Mouse (Mus musculus) forebrain, embryonic 13.5 days (tissue): ENCODE measurements around the gene Celf2. TPM values are rescaled to one million over a fixed set of nuclear protein-coding genes. Genes with fewer than 3 reads are reported as not detected.

Experiments
- ATAC-seq: fragments of 200-750 bp; cut with Nextera tagmentation; 2 replicates; pipeline ENCODE4 v1.8.0; 2017
- H3K27ac ChIP-seq: fragments of 300-500 bp; sonication (generic); 2 replicates; pipeline ENCODE4 v1.5.1; 2015; ENCODE audit warnings: inconsistent platforms, mild to moderate bottlenecking, moderate library complexity
- H3K27me3 ChIP-seq: fragments of 300-500 bp; sonication (generic); 2 replicates; pipeline ENCODE4 v1.6.1; 2015; ENCODE audit warnings: mild to moderate bottlenecking, inconsistent platforms
- H3K36me3 ChIP-seq: fragments of 300-500 bp; sonication (generic); 2 replicates; pipeline ENCODE4 v1.6.1; 2015; ENCODE audit warnings: mild to moderate bottlenecking, inconsistent platforms; ENCODE audit not compliant: poor library complexity, severe bottlenecking
- H3K4me1 ChIP-seq: fragments of 300-500 bp; sonication (generic); 2 replicates; pipeline ENCODE4 v1.6.1; 2015; ENCODE audit warnings: inconsistent platforms
- H3K4me2 ChIP-seq: fragments of 300-500 bp; sonication (generic); 2 replicates; pipeline ENCODE4 v1.6.1; 2015; ENCODE audit warnings: inconsistent platforms, mild to moderate bottlenecking, moderate library complexity
- H3K4me3 ChIP-seq: fragments of 300-500 bp; sonication (generic); 2 replicates; pipeline ENCODE4 v1.5.1; 2015; ENCODE audit warnings: mild to moderate bottlenecking, inconsistent platforms
- H3K9ac ChIP-seq: fragments of 300-500 bp; sonication (generic); 2 replicates; pipeline ENCODE4 v1.6.1; 2015; ENCODE audit warnings: mild to moderate bottlenecking, inconsistent platforms
- H3K9me3 ChIP-seq: fragments of 300-500 bp; sonication (generic); replicated peaks from 2 replicates; pipeline ENCODE4 v1.6.1; 2016; ENCODE audit warnings: inconsistent platforms
- WGBS: fragments of 180-500 bp; shearing (Covaris S2); methylation state at CpG from one replicate; pipeline ENCODE4 v1.1.7; 2015; 5-methylcytosine and 5-hydroxymethylcytosine counted together
- polyA plus RNA-seq: library from polyadenylated mRNA; unstranded; fragments of >200 nt; fragmentation: Nextera tagmentation; extraction: Ambion mirVana; gene quantifications from 2 replicates; pipeline ENCODE4 v1.2.1, GENCODE M21; 2015

Celf2 gene
- polyA plus RNA-seq, 1 experiment from 2014 or later: 226 TPM

DNA sequence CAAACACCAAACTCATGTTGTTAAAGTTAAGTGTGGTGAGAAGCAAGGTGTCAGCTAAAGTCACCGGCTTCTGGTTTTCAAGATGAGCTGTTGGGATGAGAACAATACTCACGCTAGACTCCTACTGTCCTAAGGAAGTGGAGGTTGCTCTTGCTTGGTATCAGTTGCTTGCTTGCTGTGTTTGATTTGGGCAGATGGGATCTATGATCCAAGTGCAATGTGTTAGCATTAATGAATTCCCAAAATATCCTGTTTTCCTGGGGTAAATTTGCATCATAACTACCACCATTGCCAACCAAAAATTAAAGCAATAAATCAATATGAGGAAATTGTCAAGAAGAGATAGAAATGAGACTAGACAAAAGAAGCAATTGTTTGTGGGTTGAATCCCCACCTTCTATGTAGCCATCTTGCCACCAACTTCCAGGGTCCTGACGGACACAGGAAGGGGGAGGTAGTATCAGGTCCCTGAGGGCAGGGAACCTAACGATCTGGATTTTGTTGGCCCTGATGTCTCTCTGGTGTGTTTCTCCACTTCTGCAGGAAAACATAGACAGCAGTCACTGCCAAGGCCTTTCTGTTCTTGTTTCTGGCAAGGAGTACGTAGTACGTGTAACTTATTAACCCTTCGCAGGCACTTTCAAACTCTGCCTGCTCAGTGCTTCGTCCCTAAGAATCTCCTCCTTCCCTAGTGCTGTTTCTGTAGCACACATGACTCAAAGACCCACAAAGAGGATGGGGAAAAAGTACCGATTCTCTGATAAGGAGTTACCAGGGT, 563.5 kb downstream of the Celf2 start:
- WGBS: 77% methylated on average over 9 of the region's 9 CpGs
- Histone ChIP-seq H3K27me3 (no peaks in the 10 kb centered on the region), H3K36me3 (no peaks in the 10 kb centered on the region), H3K9me3 (no peaks in the 10 kb centered on the region), H3K9ac (no peak overlapping the region), H3K4me1 (peaks cover 17% of the 10 kb centered on the region), H3K4me2 (no peak overlapping the region), H3K27ac (no peak overlapping the region), H3K4me3 (no peak overlapping the region)
- no peak for ATAC-seq

GRCm38 (mm10) chr2:6943651-6944050, 565.7 kb downstream of the Celf2 start:
- 79% methylated on average over 8 of the region's 8 CpGs for WGBS

DNA sequence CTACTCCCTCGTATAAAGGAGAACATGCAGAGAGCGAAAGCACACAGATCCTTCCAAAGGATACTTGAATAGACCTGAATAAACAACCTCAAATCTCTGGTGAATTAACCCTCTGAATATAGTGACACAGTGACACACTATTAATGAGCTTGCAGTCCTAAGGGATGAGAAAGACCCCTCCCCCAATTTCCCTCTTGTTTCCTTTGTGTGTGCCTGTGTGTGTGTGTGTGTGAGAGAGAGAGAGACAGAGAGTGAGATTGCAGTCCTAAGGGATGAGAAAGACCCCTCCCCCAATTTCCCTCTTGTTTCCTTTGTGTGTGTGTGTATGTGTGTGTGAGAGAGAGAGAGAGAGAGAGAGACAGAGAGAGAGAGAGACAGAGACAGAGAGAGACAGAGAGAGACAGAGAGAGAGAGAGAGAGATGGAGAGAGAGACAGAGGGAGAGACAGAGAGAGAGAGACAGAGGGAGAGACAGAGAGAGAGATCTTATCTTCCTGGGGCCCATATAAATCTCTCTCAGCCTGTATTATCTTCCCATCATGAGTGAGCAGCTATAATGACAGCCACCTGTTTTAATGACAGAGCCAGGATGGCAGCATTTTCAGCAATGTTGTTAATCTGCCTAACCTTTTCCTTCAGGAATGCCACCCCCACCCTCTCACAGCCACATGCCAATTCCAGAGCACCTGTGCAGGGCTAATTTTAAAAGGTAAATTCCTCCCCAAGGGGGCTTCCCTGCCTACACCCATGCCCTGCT, 566.5 kb downstream of the Celf2 start:
- no peaks in the 10 kb centered on the region for H3K36me3 ChIP-seq
- no peak overlapping the region for H3K4me3 ChIP-seq
- H3K27ac ChIP-seq: peak overlapping the region; percentile 19; the same call in 1 of the 2 replicates
- H3K9ac ChIP-seq: no peak overlapping the region
- no peaks in the 10 kb centered on the region for H3K27me3 ChIP-seq
- WGBS: 41% methylated on average over 2 of the region's 2 CpGs
- peaks cover 17% of the 10 kb centered on the region for H3K4me1 ChIP-seq
- H3K4me2 ChIP-seq: no peak overlapping the region
- no peaks in the 10 kb centered on the region for H3K9me3 ChIP-seq
- ATAC-seq: peak; percentile 71; the same call in 1 of the 2 replicates

More at GRCm38 (mm10) chr2:6943651-6944050, 565.7 kb downstream of the Celf2 start:
- Histone ChIP-seq H3K9ac (no peak overlapping the region), H3K9me3 (no peaks in the 10 kb centered on the region), H3K4me1 (peaks cover 17% of the 10 kb centered on the region), H3K27ac (no peak overlapping the region), H3K36me3 (no peaks in the 10 kb centered on the region), H3K4me2 (no peak overlapping the region), H3K27me3 (no peaks in the 10 kb centered on the region), H3K4me3 (no peak overlapping the region)
- ATAC-seq: peak; percentile 41

GRCm38 (mm10) chr2:6939143-6939542, 570.2 kb downstream of the Celf2 start:
- H3K4me1 ChIP-seq: peaks cover 17% of the 10 kb centered on the region
- H3K9me3 ChIP-seq: no peaks in the 10 kb centered on the region
- ATAC-seq: no peak
- H3K27me3 ChIP-seq: no peaks in the 10 kb centered on the region
- no peaks in the 10 kb centered on the region for H3K36me3 ChIP-seq
- no peak overlapping the region for H3K4me3 ChIP-seq
- no peak overlapping the region for H3K9ac ChIP-seq
- no peak overlapping the region for H3K4me2 ChIP-seq
- WGBS: 91% methylated on average over 2 of the region's 2 CpGs
- H3K27ac ChIP-seq: no peak overlapping the region

DNA sequence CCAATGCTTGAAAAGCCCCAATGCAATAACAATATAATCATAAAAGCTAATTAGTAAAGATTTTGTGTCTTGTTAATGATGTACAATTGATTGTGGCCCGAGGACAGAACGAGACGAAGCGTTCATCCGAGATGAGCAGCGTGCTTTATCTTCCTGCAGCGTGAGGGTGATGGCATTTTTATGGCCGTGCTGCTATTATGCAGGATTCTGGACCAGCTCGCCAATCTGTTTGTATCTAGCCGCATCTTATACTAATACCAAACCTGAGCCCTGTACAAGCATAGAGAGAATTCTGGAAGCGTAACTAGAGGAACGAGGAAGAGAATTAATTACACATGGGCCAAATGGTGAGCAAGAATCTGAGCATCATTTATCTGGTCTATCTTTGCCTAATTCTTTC, 576.2 kb downstream of the Celf2 start:
- Histone ChIP-seq H3K4me2 (no peak overlapping the region), H3K4me1 (no peaks in the 10 kb centered on the region), H3K27ac (no peak overlapping the region), H3K4me3 (no peak overlapping the region), H3K36me3 (no peaks in the 10 kb centered on the region), H3K27me3 (no peaks in the 10 kb centered on the region), H3K9ac (no peak overlapping the region), H3K9me3 (no peaks in the 10 kb centered on the region)
- 83% methylated on average over 12 of the region's 12 CpGs for WGBS
- ATAC-seq: no peak

GRCm38 (mm10) chr2:6927693-6928360, 581.5 kb downstream of the Celf2 start:
- Histone ChIP-seq H3K27me3 (no peaks in the 10 kb centered on the region), H3K4me3 (no peak overlapping the region), H3K9ac (no peak overlapping the region), H3K4me1 (peaks cover 12% of the 10 kb centered on the region; the same call in 1 of the 2 replicates), H3K27ac (no peak overlapping the region), H3K9me3 (no peaks in the 10 kb centered on the region), H3K36me3 (no peaks in the 10 kb centered on the region), H3K4me2 (no peak overlapping the region)
- ATAC-seq: no peak
- 92% methylated on average over 4 of the region's 4 CpGs for WGBS

DNA sequence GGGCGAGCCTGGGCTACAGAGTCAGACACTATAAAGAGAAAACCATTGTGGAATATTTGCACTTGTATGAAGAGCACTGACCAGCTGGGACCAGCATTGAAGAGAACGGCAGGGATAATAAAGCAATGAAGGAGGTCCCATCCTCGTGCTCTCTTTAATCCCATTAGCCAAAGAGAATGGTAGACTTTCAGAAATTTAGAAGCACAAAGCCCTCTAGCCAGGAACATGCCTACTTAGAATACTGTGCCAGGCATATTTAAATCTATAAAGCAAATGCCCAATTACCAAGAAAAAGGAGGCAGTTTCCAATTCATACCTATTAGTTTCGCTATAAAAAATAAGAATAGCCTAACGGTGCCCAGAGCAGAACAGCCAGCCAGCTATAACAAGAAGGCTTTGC, 583.9 kb downstream of the Celf2 start:
- no peak overlapping the region for H3K4me2 ChIP-seq
- no peaks in the 10 kb centered on the region for H3K36me3 ChIP-seq
- 31% methylated on average over 5 of the region's 5 CpGs for WGBS
- H3K27me3 ChIP-seq: no peaks in the 10 kb centered on the region
- H3K9me3 ChIP-seq: no peaks in the 10 kb centered on the region
- no peak overlapping the region for H3K27ac ChIP-seq
- ATAC-seq: peak; percentile 87
- H3K4me1 ChIP-seq: peaks cover 12% of the 10 kb centered on the region; the same call in 1 of the 2 replicates
- H3K9ac ChIP-seq: no peak overlapping the region
- no peak overlapping the region for H3K4me3 ChIP-seq

- no peak overlapping the region for H3K9ac ChIP-seq
- WGBS: 83% methylated on average over 15 of the region's 15 CpGs
Observed at GRCm38 (mm10) chr2:6923738-6924474, 585.5 kb downstream of the Celf2 start.

DNA sequence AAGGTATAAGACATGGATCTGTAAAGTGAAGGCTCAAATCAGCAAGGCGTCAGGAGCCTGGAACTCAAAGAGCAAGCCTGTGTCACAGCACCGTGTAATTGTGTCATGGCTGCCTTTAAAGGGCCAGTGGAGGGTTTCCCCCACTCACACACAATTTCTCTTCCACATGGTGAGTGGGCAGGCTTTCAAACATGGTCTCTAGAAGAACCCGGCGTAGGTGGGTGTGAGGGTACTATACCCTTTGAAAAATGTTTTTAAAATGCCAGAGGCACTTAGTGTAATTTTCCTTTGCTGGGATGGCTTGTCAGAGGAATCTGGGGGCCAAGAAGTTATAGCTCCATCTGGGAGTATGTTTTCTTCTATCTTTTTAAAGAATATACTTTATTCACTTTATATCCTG, 594.0 kb downstream of the Celf2 start:
- H3K27me3 ChIP-seq: no peaks in the 10 kb centered on the region
- ATAC-seq: no peak
- H3K36me3 ChIP-seq: no peaks in the 10 kb centered on the region
- H3K4me1 ChIP-seq: peaks cover 25% of the 10 kb centered on the region
- H3K27ac ChIP-seq: no peak overlapping the region
- no peak overlapping the region for H3K9ac ChIP-seq
- no peak overlapping the region for H3K4me3 ChIP-seq
- H3K9me3 ChIP-seq: no peaks in the 10 kb centered on the region
- WGBS: 95% methylated on average over 4 of the region's 4 CpGs
- no peak overlapping the region for H3K4me2 ChIP-seq

More at GRCm38 (mm10) chr2:6923738-6924474, 585.5 kb downstream of the Celf2 start:
- ATAC-seq: no peak
- Histone ChIP-seq H3K4me2 (no peak overlapping the region), H3K9me3 (no peaks in the 10 kb centered on the region), H3K4me3 (no peak overlapping the region), H3K27ac (no peak overlapping the region), H3K4me1 (peaks cover 12% of the 10 kb centered on the region; the same call in 1 of the 2 replicates), H3K36me3 (no peaks in the 10 kb centered on the region), H3K27me3 (no peaks in the 10 kb centered on the region)

- 88% methylated on average over 10 of the region's 10 CpGs for WGBS
- H3K36me3 ChIP-seq: no peaks in the 10 kb centered on the region
- no peak for ATAC-seq
- H3K4me2 ChIP-seq: no peak overlapping the region
- no peaks in the 10 kb centered on the region for H3K9me3 ChIP-seq
- no peak overlapping the region for H3K9ac ChIP-seq
- no peak overlapping the region for H3K4me3 ChIP-seq
- peaks cover 25% of the 10 kb centered on the region for H3K4me1 ChIP-seq
- no peak overlapping the region for H3K27ac ChIP-seq
- no peaks in the 10 kb centered on the region for H3K27me3 ChIP-seq
Observed at GRCm38 (mm10) chr2:6913315-6913714, 596.0 kb downstream of the Celf2 start.

DNA sequence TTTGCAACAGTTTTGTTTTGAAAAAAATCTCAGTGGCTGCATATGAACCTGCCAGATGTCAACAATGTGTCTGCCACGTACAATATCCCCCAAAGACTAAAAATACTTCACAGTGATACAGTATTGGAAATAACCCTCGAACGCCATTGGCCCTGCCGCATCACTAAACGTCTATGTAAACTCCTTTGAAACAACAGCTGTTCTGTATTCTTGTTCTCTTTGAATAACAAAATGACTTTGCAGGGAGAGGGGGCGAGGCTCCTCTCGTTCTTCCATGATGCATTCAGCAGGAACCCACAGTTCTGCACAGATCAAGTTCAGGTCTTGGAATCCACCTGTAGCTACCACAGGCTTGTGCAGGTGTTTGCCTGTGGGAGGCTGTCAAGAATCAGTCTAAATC, 597.4 kb downstream of the Celf2 start:
- no peak overlapping the region for H3K27ac ChIP-seq
- WGBS: 35% methylated on average over 7 of the region's 7 CpGs

More for the DNA sequence above, 597.4 kb downstream of the Celf2 start:
- Histone ChIP-seq H3K9me3 (no peaks in the 10 kb centered on the region), H3K9ac (no peak overlapping the region), H3K4me1 (peaks cover 28% of the 10 kb centered on the region), H3K4me2 (no peak overlapping the region), H3K4me3 (no peak overlapping the region), H3K27me3 (no peaks in the 10 kb centered on the region), H3K36me3 (no peaks in the 10 kb centered on the region)
- peak; percentile 21; the same call in 1 of the 2 replicates for ATAC-seq
